Mouse (Mus musculus): ENCODE measurements around the gene Ccdc175. TPM values are rescaled to one million over a fixed set of nuclear protein-coding genes. Genes with fewer than 3 reads are reported as not detected.
A peak's percentile ranks its signal among the peaks of the same experiment; 100 is the strongest.

The Ccdc175 gene
- polyA plus RNA-seq, 1 experiment from 2014 or later = not detected

DNA sequence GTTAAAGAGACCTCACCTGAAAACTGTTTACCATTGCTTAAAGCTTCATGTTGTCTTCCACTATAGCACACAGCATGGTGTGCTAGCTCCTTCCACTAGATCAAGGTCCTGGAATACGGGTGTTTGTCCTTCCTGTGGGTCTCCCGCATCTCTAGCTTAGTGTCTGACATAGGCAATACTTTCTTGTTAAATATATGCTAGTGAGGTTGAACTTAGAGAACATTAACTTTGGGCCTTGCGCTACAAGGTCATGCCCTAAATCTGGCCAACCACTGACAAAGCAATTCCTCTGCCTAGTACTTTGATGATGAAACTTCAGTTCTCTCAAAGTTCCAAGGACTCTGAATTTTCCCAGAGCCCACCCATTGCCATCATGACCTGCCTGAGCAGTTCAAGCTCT lies 106.6 kb downstream of the Ccdc175 start:
- TF ChIP-seq CTCF (IDR thresholded peaks at IDR 0.05) = no peak
- TF ChIP-seq EP300 (IDR thresholded peaks at IDR 0.05) = no peak
- H3K27ac ChIP-seq (ENCODE audit: low read length) = no peak overlapping the region
- DNase-seq (ENCODE audit: low spot score) (no peak), ATAC-seq (no peak)
- H3K36me3 ChIP-seq (ENCODE audit: insufficient read depth, low read length) = no peaks in the 10 kb centered on the region
- no peak overlapping the region for H3K4me3 ChIP-seq (ENCODE audit: low read depth, low read length)
- no peaks in the 10 kb centered on the region for H3K27me3 ChIP-seq (replicated peaks; ENCODE audit: insufficient read depth, low read length)
- 89% methylated on average over 3 of the region's 3 CpGs for WGBS
- no peak overlapping the region for H3K9ac ChIP-seq (replicated peaks; ENCODE audit: low read depth)
- no peak overlapping the region for H3K4me2 ChIP-seq (replicated peaks; ENCODE audit: low read depth, low read length)
- no peaks in the 10 kb centered on the region for H3K9me3 ChIP-seq (ENCODE audit: low read length)
- no peaks in the 10 kb centered on the region; the same call in 1 of the 2 replicates for H3K4me1 ChIP-seq (ENCODE audit: insufficient read depth, low read depth, low read length)

DNA sequence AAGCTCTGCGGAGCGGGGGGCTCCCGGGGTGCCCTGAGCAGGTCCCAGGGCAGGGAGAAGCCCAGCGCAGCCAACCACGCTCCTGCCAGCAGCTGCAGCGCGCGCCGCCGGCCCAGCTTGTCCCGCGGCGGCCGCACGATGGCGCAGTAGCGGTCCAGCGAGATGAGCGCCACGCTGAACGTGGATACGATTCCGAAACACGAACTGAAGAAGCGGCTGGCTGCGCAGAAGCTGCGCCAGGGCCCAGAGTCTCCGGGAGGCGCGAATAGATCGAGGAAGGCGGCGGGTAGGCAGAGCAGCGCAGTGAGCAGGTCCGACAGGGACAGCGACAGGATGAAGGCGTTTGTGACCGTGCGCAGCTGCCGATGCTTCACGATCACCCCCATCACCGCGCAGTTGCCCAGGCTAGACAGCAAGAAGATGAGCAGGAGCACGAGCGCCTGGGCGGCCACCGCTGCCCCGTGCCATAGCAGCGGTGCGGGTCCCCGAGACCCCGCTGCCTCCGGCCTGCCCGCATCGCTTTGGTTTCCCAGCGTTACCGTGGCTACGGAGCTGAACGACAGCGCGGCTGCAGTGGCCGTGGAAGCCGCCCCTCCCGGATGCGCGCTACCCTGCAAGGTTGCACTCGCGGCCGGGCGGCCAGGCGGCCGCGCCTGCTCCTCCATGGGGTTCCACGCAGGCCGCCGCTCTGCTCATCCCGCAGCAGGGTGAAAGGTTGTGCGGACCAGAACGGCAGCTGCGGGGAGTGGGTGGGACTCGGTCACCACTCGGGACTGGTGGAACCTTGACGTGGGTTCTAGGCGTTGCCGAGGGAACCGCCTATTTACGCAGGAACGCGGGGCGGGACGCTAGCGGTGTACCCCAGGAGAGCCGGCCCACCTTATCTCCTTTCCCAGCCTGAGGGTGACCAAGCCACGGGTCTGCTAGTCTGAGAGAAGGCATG lies 114.2 kb downstream of the Ccdc175 start, which contains the start of gene Gpr135:
Gene Gpr135, minus strand, starts transcription at position 799 of the 943 bp plus-strand sequence.
- Histone ChIP-seq H3K9me3 (ENCODE audit: low read length) (no peaks in the 10 kb centered on the region), H3K9ac (replicated peaks; ENCODE audit: low read depth) (no peak within 1 kb of the TSS), H3K4me3 (ENCODE audit: low read depth, low read length) (peak within 1 kb of the TSS; percentile 55), H3K36me3 (ENCODE audit: insufficient read depth, low read length) (no peaks in the 10 kb centered on the region), H3K4me2 (replicated peaks; ENCODE audit: low read depth, low read length) (peak within 1 kb of the TSS; percentile 92), H3K27me3 (replicated peaks; ENCODE audit: insufficient read depth, low read length) (peaks cover 14% of the 10 kb centered on the region; the same call in 1 of the 2 replicates), H3K27ac (ENCODE audit: low read length) (no peak within 1 kb of the TSS), H3K4me1 (ENCODE audit: insufficient read depth, low read depth, low read length) (peaks cover 9% of the 10 kb centered on the region)
- WGBS = 2% methylated on average over 88 of the region's 94 CpGs
- DNase-seq (ENCODE audit: low spot score) = peak; percentile 89
- peak; percentile 91 for ATAC-seq
- TF ChIP-seq CTCF (IDR thresholded peaks at IDR 0.05) (peak; percentile 90), EP300 (IDR thresholded peaks at IDR 0.05) (no peak)

GRCm38 (mm10) chr12:72069626-72070326 lies 115.1 kb downstream of the Ccdc175 start:
- ATAC-seq = peak; percentile 64
- Histone ChIP-seq H3K9ac (replicated peaks; ENCODE audit: low read depth) (no peak overlapping the region), H3K9me3 (ENCODE audit: low read length) (no peaks in the 10 kb centered on the region), H3K4me1 (ENCODE audit: insufficient read depth, low read depth, low read length) (peaks cover 9% of the 10 kb centered on the region), H3K4me3 (ENCODE audit: low read depth, low read length) (peak overlapping the region; percentile 55), H3K27ac (ENCODE audit: low read length) (no peak overlapping the region), H3K27me3 (replicated peaks; ENCODE audit: insufficient read depth, low read length) (peaks cover 14% of the 10 kb centered on the region; the same call in 1 of the 2 replicates), H3K36me3 (ENCODE audit: insufficient read depth, low read length) (no peaks in the 10 kb centered on the region), H3K4me2 (replicated peaks; ENCODE audit: low read depth, low read length) (peak overlapping the region; percentile 92)
- WGBS = 10% methylated on average over 25 of the region's 40 CpGs
- no peak for DNase-seq (ENCODE audit: low spot score)
- no peak for TF ChIP-seq CTCF (IDR thresholded peaks at IDR 0.05)
- no peak for TF ChIP-seq EP300 (IDR thresholded peaks at IDR 0.05)

DNA sequence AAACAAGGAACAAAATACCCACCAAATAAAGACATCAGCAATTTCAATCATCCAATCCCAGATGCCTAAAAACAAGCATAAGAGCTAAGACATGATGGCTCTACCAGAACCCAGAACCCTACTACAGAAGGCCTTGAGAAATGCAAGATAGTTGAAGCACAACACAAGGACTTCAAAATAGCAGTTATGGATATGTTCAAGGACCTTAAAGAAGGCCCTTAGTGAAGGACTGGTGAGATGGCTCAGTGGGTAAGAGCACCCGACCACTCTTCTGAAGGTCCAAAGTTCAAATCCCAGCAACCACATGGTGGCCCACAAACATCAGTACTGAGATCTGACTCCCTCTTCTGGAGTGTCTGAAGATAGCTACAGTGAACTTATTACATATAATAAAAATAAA lies 127.0 kb downstream of the Ccdc175 start:
- ATAC-seq = no peak
- no peaks in the 10 kb centered on the region for H3K27me3 ChIP-seq (replicated peaks; ENCODE audit: insufficient read depth, low read length)
- no peak for TF ChIP-seq CTCF (IDR thresholded peaks at IDR 0.05)
- TF ChIP-seq EP300 (IDR thresholded peaks at IDR 0.05) = no peak
- 76% methylated on average over 1 of the region's 1 CpGs for WGBS
- H3K36me3 ChIP-seq (ENCODE audit: insufficient read depth, low read length) = no peaks in the 10 kb centered on the region
- H3K9me3 ChIP-seq (ENCODE audit: low read length) = no peaks in the 10 kb centered on the region
- no peak overlapping the region for H3K27ac ChIP-seq (ENCODE audit: low read length)
- H3K9ac ChIP-seq (replicated peaks; ENCODE audit: low read depth) = no peak overlapping the region
- no peaks in the 10 kb centered on the region for H3K4me1 ChIP-seq (ENCODE audit: insufficient read depth, low read depth, low read length)
- DNase-seq (ENCODE audit: low spot score) = no peak
- no peak overlapping the region for H3K4me2 ChIP-seq (replicated peaks; ENCODE audit: low read depth, low read length)
- no peak overlapping the region for H3K4me3 ChIP-seq (ENCODE audit: low read depth, low read length)

- 49% methylated on average over 6 of the region's 6 CpGs for WGBS
- ATAC-seq (no peak), DNase-seq (ENCODE audit: low spot score) (no peak)
- no peak for TF ChIP-seq EP300 (IDR thresholded peaks at IDR 0.05)
- no peak for TF ChIP-seq CTCF (IDR thresholded peaks at IDR 0.05)
- no peak overlapping the region for H3K9ac ChIP-seq (replicated peaks; ENCODE audit: low read depth)
- H3K27ac ChIP-seq (ENCODE audit: low read length) = no peak overlapping the region
- H3K4me3 ChIP-seq (ENCODE audit: low read depth, low read length) = no peak overlapping the region
- no peaks in the 10 kb centered on the region for H3K36me3 ChIP-seq (ENCODE audit: insufficient read depth, low read length)
- H3K27me3 ChIP-seq (replicated peaks; ENCODE audit: insufficient read depth, low read length) = no peaks in the 10 kb centered on the region
- no peaks in the 10 kb centered on the region for H3K9me3 ChIP-seq (ENCODE audit: low read length)
- H3K4me2 ChIP-seq (replicated peaks; ENCODE audit: low read depth, low read length) = no peak overlapping the region
- no peaks in the 10 kb centered on the region for H3K4me1 ChIP-seq (ENCODE audit: insufficient read depth, low read depth, low read length)
Observed at GRCm38 (mm10) chr12:72053851-72054250, 131.0 kb downstream of the Ccdc175 start.

DNA sequence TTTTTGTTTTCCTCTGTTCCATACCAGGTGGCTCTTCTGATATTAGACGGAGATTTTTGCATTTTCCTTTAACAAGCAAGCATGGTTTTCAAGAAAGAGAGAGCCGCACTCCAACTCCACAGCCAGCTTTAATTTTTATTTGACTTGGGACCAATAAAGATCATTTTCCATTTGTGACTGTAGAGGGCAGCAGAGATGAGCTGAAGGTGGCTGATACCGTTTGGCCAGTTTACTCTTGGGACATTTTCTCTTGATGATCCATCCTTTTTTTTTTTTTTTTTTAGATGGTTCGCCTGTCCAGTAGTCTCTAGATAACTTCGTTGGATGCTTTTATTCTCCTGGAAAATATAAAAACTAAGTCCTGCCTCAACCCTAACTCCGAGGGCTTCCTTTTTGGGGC lies 131.5 kb downstream of the Ccdc175 start:
- no peak overlapping the region for H3K4me3 ChIP-seq (ENCODE audit: low read depth, low read length)
- H3K9ac ChIP-seq (replicated peaks; ENCODE audit: low read depth) = no peak overlapping the region
- WGBS = 40% methylated on average over 6 of the region's 6 CpGs
- H3K36me3 ChIP-seq (ENCODE audit: insufficient read depth, low read length) = no peaks in the 10 kb centered on the region
- H3K4me1 ChIP-seq (ENCODE audit: insufficient read depth, low read depth, low read length) = no peaks in the 10 kb centered on the region
- peak; percentile 50 for DNase-seq (ENCODE audit: low spot score)
- TF ChIP-seq EP300 (IDR thresholded peaks at IDR 0.05) (no peak), CTCF (IDR thresholded peaks at IDR 0.05) (peak; percentile 69)
- ATAC-seq = no peak
- no peaks in the 10 kb centered on the region for H3K9me3 ChIP-seq (ENCODE audit: low read length)
- no peak overlapping the region for H3K27ac ChIP-seq (ENCODE audit: low read length)
- no peak overlapping the region for H3K4me2 ChIP-seq (replicated peaks; ENCODE audit: low read depth, low read length)
- H3K27me3 ChIP-seq (replicated peaks; ENCODE audit: insufficient read depth, low read length) = no peaks in the 10 kb centered on the region

Measured in lung, postnatal 0 days (tissue).